Comparison of ENCODE assay signal across 8 mouse cellular contexts in genomic region chr16:17619198-17620105, GRCm38 (mm10). TPM values are rescaled to one million over a fixed set of nuclear protein-coding genes. Genes with fewer than 3 reads are reported as not detected.
DNase-seq lines count a peak whose midpoint lies in the region; ATAC-seq and TF ChIP-seq lines count a peak whose summit lies in the region.

TSS of gene Smpd4 (plus strand) at chr16:17619354.

- ATAC-seq in lung, embryonic 14.5 days (ENCODE audit: insufficient read depth) = peak; percentile 75
- peak; percentile 68 for ATAC-seq in neutrophil, adult 5-6 weeks (ENCODE audit: extremely low read depth, insufficient number of reproducible peaks, low FRiP score, poor library complexity, severe bottlenecking)

- H3K27me3 ChIP-seq in lung, embryonic 14.5 days (ENCODE audit: insufficient read depth, low read length) = no peaks in the 10 kb centered on the region

- peak; percentile 93 for DNase-seq in MN1 (ENCODE audit: low spot score)
- peak; percentile 92 for DNase-seq in cerebellum, adult 8-10 months
- DNase-seq in forelimb bud, embryonic 11.5 days (ENCODE audit: low read depth, low spot score) = peak; percentile 92
- DNase-seq in heart, postnatal 4 days = peak; percentile 96
- peak; percentile 80 to 92 for DNase-seq in layer of hippocampus, adult 2 months (ENCODE audit: low spot score in 2 of 2)
- DNase-seq in lung, embryonic 14.5 days = peak; percentile 97
- DNase-seq in thymus, adult 18-20 months = peak; percentile 67 to 75

- no peak for TF ChIP-seq CTCF in layer of hippocampus, adult 2 months (conservative IDR thresholded peaks at IDR 0.05)
- no peak for TF ChIP-seq CTCF in lung, embryonic 14.5 days (IDR thresholded peaks at IDR 0.05; ENCODE audit: low read depth)

- H3K4me2 ChIP-seq in lung, embryonic 14.5 days = peak within 1 kb of the TSS; percentile 87

- H3K36me3 ChIP-seq in lung, embryonic 14.5 days (ENCODE audit: insufficient read depth) = peaks cover 28% of the 10 kb centered on the region

- peak within 1 kb of the TSS; percentile 75 for H3K27ac ChIP-seq in layer of hippocampus, adult 2 months
- H3K27ac ChIP-seq in lung, embryonic 14.5 days (ENCODE audit: low read depth) = peak within 1 kb of the TSS; percentile 15; the same call in 1 of the 2 replicates

- 2% methylated on average over 60 of the region's 60 CpGs for whole genome bisulfite sequencing in lung, embryonic 14.5 days

- H3K4me1 ChIP-seq in lung, embryonic 14.5 days (ENCODE audit: insufficient read depth) = no peaks in the 10 kb centered on the region

- H3K9me3 ChIP-seq in lung, embryonic 14.5 days (ENCODE audit: low read depth, low read length) = no peaks in the 10 kb centered on the region

- H3K9ac ChIP-seq in lung, embryonic 14.5 days = peak within 1 kb of the TSS; percentile 91

- peak within 1 kb of the TSS; percentile 64 for H3K4me3 ChIP-seq in layer of hippocampus, adult 2 months
- H3K4me3 ChIP-seq in lung, embryonic 14.5 days (ENCODE audit: low read depth, low read length) = peak within 1 kb of the TSS; percentile 96

RNA-seq across cellular contexts. Expression of gene Smpd4, which starts in this region (rescaled TPM):
- total RNA-seq in heart, postnatal 4 days (2021) = 10 to 100 TPM; 30.9 to 35.4 TPM
- total RNA-seq in layer of hippocampus, adult 2 months (2021) = 10 to 100 TPM; 49.2 to 59.7 TPM
- 45.4 and 45.7 TPM in 2 replicates for polyA plus RNA-seq in lung, embryonic 14.5 days (2014; fragmentation: Nextera tagmentation; extraction: Ambion mirVana)
- 11.6 and 12.8 TPM in 2 replicates for total RNA-seq in neutrophil, adult 5-6 weeks (2017)

Comparison
In these comparisons a context has a peak if more than half of its experiments do, and no peak if none do; other contexts are left out.
1. Peak in every context shown above with its lines: DNase-seq, ATAC-seq, H3K4me3 ChIP-seq and H3K27ac ChIP-seq.